Mouse (Mus musculus) c-Kit-positive CD71-negative TER-119-negative erythroid progenitor cells, embryonic 14.5 days (primary cell): ENCODE measurements around the gene Ipo9.
"Not testable (repeated sequence)": the region's sequence is repeated elsewhere in the genome, so short reads cannot be mapped to it uniquely, and the experiment has no call there.

Experiments used
- DNase-seq: peaks from one replicate; pipeline ENCODE4 v3.0.0-alpha.2; 2013; ENCODE audit warnings: low read depth

Ipo9 gene

DNA sequence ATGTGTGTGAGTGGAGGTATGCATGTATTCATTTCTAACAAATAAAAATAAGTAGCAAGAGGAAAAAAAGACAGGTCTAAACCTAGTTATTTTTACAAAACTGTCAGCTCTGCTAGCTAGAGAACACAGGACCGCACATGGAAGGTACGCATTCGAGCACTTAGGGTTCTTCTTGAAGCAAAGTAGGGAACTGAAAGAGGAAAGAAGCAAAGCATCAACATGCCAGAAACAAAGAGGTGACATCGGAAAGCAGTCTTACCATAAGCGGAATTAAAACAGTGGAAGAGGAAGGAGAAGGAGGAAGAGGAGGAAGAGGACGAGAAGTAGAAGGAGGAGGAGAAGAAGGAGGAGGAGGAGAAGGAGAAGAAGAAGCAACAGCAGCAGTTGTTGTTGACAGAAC is 2.9 kb downstream of the Ipo9 start:
- DNase-seq, result no peak

- DNase-seq, result no peak
Observed at GRCm38 (mm10) chr1:135426645-135427044, 3.7 kb downstream of the Ipo9 start.

GRCm38 (mm10) chr1:135422772-135423171 is 7.5 kb downstream of the Ipo9 start:
- DNase-seq, result no peak

DNA sequence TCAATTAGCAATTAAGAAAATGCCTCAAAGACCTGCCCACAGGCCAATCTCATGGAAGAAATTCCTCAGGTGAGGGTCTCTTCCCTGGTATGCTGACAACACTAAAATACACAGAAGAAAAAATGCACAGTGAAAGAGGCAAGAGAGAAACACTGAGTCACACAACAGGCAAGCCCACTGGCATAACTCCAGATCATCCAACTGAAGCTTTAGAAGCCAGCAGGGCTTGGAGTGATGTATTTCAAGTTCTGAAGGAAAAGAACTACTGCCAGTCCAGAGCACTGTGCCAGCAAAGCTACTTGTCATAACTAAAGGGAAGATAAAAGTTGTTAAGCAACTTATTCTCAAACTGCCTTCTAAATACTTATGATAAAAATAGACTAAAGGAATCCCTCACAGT is 16.3 kb downstream of the Ipo9 start:
- no peak for DNase-seq

DNA sequence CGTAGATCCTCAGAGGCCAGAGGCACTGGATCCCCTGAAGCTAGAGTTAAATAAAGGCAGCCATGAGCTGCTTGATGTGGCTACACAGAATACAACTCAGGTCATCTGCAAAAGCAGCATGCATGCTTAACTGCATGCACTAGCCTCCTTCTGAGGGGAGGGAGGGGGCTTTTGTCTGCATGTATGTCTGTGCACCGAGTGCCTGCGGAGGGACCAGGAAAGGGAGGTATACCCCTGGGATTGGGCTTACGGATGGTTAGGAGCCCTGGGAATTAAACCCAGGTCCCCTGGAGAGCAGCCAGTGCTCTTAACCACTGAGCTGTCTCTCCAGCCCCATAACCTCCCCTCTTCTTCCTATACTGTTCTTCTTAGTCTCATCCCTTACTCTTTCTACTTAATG is 18.2 kb downstream of the Ipo9 start:
- DNase-seq, result no peak

DNA sequence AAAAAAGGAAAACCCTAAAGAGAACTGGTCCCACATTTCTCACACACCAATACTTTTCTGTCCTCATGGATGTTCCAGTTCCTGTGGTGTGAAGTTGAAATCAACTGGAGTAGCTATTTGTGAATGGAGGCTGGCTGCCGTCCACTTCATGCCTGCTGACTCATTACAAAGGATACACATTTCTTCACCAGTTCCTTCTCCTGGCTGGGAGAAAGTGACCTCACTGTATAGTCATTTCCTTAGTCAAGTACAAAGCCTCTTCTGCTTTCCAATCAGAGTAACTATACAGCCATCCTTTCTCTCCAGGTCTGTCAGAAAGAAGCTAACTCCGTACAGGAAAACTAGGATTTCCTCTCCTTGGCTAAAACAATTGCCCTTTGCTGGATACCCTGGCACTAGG is 19.3 kb downstream of the Ipo9 start:
- no peak for DNase-seq

- no peak for DNase-seq
Observed at GRCm38 (mm10) chr1:135408973-135409372, 21.3 kb downstream of the Ipo9 start.

GRCm38 (mm10) chr1:135405356-135405755 is 24.9 kb downstream of the Ipo9 start:
- no peak for DNase-seq

DNA sequence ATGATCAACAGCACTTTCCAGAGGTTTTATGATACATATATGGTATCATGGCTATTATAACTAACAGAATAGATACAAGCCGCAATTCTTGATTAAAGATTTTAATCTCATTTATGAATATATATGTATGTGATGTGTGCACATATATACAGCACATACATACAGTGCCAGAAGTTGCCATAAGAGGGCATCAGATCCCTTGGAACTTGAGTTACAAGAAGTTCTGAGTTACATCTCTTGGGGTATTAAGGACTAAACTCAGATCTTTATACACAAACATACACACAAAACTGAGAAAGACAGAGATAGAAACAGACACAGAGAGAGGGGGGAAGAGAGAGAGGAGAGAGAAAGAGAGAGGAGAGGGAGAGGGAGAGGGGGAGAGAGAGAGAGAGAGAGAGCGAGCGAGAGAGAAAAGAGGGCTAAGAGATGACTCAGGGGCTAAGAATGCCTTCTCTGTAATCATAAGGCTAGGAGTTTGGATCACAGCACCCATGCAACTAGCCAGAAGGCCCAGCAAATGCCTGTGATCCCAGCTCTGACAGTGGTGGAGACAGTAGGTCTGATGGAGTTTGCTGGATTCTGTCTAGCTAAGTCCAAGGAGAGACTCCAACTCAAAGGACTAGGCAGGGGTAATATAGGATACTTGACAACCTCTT is 28.7 kb downstream of the Ipo9 start:
- no peak for DNase-seq

DNA sequence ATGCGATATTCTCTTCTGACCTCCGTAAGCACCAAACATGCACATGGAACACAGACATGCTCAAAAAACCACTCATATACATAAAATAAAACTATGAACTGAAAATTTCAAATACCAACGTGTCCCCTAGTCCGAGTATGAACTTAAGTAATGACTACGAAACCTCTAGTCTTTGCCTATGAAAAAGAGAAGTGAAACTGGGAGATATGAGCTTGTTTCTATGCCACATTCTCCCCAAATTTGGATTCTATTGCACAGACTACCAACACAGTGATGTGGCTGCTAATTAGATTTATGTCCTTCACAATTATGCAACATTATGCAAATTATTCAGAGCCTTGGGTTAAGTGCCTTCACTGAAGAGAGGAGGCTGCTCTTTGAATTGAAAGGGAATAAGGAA is 30.8 kb downstream of the Ipo9 start:
- DNase-seq, result no peak

DNA sequence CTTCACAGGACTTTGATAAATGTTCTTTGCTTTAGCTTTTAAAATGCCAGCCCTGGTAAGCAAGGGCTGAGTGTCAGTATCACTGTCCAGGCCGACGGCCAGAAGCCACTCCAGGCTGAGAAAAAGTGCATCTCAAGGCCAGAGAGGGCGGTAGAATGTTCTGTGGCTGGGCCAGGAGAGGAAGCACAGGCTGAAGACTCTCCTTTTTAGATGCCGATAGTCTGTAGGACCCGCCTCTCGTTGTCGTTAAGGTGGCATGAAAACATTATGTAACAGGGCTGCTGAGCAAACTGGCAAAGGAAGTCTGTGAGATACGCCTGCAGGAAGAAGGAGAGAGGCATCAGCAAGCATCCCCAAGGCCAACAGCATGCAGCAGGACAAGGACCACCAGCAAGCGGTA is 45.1 kb downstream of the Ipo9 start:
- no peak for DNase-seq

- no peak for DNase-seq
Observed at GRCm38 (mm10) chr1:135384171-135384570, 46.1 kb downstream of the Ipo9 start.

DNA sequence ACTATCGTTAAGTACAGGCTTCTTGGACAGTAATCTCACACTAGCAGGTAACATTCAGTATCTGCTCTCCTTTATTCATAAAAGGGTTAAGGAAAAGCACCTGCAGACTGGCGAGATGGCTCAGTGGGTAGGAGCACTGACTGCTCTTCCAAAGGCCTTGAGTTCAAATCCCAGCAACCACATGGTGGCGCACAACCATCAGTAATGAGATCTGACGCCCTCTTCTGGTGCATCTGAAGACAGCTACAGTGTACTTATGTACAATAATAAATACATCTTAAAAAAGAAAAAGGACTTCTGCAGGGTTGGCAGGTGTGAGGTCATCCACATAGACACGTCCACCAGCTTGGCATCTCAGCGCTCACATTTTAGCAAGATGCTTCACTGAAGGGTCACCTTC is 48.7 kb downstream of the Ipo9 start:
- not testable (repeated sequence) for DNase-seq

DNA sequence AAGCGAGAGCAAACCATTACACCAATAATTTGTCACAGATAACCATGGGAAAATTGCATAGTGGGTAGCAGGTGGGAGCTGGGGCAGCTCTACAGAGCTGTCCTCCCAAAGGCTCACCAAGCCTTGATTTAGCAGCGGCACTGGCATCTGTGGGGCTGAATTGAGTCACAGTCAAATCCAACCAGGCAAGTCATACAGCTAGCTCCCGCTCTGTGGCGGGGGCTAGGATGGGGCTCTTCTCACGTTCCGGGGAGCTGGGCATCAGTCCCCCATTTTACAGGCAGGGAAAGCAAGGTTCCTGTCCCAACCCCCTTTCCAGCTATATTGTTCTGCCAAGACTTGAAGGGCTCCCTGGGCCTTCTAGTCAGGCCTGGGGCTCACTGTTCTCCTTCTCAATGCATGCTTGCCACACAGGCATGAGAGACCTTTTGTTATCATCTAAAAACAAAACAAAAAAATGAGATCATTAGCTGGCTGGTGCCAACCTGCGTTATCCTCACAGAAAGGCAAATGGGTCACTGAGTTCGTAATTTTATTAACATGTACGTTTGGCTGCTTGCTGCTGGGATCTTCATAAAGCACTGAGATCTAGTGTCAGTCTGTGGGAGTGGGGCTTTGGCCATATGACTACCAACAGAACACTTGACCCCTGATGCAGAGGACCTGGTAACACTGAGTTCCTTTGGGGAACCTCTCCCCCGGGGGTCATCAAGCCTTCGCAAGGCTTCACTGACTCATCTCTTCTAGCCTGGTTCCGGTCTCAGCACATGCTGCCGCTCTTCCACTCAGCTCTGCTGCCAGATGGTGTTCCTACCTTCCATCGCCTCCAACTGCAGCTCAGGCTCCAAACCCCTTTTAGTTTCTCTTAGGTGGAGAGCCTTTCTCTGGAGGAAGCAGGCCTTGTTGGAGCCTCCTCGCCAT is 50.0 kb downstream of the Ipo9 start:
- DNase-seq, result no peak

- DNase-seq, result no peak
Observed at GRCm38 (mm10) chr1:135379048-135379447, 51.3 kb downstream of the Ipo9 start.

DNA sequence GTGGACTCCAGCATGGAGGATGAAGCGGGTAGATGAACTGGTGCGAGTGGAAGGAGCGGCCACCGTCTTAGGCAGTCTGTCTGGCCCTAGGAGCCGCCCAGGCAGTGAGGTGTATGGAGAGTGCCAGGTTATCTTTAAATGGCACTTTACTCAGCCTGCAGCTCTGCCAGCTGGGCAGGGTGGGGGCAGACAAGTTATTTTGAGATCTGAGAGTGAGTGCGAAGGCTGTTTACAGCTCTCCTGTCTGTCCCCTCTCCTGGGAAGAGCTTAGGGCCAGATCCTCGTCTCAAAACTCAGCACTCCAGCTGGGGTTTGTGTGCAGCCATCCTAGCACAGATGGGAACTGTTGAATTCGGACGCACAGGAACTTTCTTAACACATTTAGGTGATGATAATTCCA is 51.7 kb downstream of the Ipo9 start:
- DNase-seq, result no peak

- DNase-seq, result no peak
Observed at GRCm38 (mm10) chr1:135374868-135375581, 55.3 kb downstream of the Ipo9 start, which contains the start of gene Shisa4. Gene Shisa4 (minus strand): TSS chr1:135375237.

GRCm38 (mm10) chr1:135374175-135374867 is 56.0 kb downstream of the Ipo9 start:
- DNase-seq, result no peak

DNA sequence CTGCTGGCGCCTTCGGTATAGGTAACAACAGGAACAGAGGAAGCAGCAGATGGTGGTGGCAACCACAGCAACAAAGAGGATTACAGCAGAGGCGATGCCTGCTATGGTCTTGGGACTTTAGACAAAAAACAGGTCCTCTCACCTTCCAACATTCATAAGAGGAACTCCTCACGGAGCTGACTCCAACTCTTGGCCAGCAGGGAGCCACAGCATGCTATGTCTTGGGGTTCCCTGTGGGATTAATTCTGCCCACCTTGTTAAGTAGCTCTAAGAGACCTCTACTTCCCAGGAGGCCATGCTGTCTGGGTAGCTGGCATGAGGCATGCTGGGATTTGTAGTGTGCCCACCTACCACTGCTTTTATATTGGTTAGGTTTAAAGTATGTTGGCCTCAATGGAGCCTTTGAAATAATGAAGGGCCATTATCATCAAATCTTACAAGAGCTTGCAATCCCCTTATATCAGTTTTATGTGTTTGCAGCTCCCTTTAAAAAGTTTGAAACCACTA is 57.1 kb downstream of the Ipo9 start:
- DNase-seq, result no peak

- DNase-seq, result no peak
Observed at GRCm38 (mm10) chr1:135369415-135369814, 60.9 kb downstream of the Ipo9 start.

DNA sequence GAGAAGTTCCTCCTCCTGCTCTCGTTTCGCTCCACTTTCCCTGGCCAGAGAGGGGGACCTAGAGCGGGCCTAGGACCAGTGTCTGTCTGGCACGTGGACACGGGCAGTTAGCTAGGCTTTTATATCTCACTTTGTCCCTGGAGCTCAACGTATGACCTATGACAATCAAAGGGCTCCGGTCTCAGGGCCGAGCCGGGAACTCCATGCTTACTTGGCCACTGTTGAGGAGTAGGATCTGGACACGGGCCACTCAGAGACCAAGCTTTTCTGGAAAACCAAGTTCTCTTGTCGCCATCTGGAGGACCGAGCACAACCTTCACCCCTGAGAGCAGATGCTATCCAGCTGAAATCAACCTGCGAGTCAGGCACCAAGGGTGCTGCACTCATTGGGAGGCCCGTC is 61.3 kb downstream of the Ipo9 start:
- DNase-seq, result no peak

DNA sequence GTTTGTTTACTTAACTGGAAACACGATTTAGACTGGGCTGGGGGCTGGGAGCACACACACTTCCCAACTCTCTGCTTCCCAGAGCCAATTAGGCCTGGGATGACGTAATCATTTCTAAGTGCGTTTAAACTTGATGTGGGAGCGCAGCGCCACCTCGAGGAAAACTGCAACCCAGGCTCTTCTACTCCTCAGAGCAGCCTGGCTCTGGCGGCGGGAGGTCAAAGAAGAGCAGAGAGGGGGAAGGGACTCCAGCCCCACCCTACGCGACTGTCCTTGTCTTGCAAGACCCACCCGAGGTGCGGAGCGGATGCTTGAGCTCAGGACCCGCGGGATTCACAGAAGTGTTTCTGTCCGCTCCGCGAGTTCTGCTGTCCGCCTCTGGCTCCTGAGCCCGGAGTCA is 62.1 kb downstream of the Ipo9 start:
- DNase-seq, result peak; percentile 78
